Comparison of ENCODE assay signal across 8 mouse cellular contexts in genomic region chr4:47234667-47235267, GRCm38 (mm10). TPM values are rescaled to one million over a fixed set of nuclear protein-coding genes. Genes with fewer than 3 reads are reported as not detected.
DNase-seq lines count a peak whose midpoint lies in the region; ATAC-seq and TF ChIP-seq lines count a peak whose summit lies in the region.

No protein-coding gene starts in this region.

- H3K9ac ChIP-seq in heart, adult 2 months (ENCODE audit: low read depth, low read length): no peak overlapping the region
- H3K9ac ChIP-seq in kidney, embryonic 14.5 days (ENCODE audit: low read depth, low read length): no peak overlapping the region
- H3K9ac ChIP-seq in liver, adult 2 months (ENCODE audit: low read depth, low read length): no peak overlapping the region

- H3K4me3 ChIP-seq in heart, adult 2 months: no peak overlapping the region
- H3K4me3 ChIP-seq in kidney, embryonic 14.5 days (ENCODE audit: low read length): no peak overlapping the region
- H3K4me3 ChIP-seq in liver, adult 2 months (ENCODE audit: insufficient read depth, low read depth, low read length): no peak overlapping the region

- peak; percentile 30; the same call in 1 of the 2 replicates for ATAC-seq in kidney, embryonic 14.5 days (ENCODE audit: low FRiP score, low TSS enrichment)

- H3K9me3 ChIP-seq in kidney, embryonic 14.5 days (ENCODE audit: control insufficient read depth, low read length): no peaks in the 10 kb centered on the region

- no peak overlapping the region for H3K4me2 ChIP-seq in kidney, embryonic 14.5 days (replicated peaks; ENCODE audit: low read depth, low read length)

- 0 out of 2 replicates have a peak, but pooled peaks have one; percentile 31 for TF ChIP-seq EP300 in heart, adult 2 months (IDR thresholded peaks at IDR 0.05; ENCODE audit: insufficient read depth, low read depth, low read length)

- TF ChIP-seq POLR2A in heart, adult 2 months (IDR thresholded peaks at IDR 0.05; ENCODE audit: insufficient read depth, low read depth, low read length): peak; percentile 21; the same call in 1 of the 2 replicates
- TF ChIP-seq POLR2A in liver, adult 2 months (IDR thresholded peaks at IDR 0.05; ENCODE audit: extremely low read depth, insufficient read depth, low read length): no peak

- H3K27me3 ChIP-seq in heart, adult 2 months (ENCODE audit: control insufficient read depth, insufficient read depth, low read length): no peaks in the 10 kb centered on the region
- no peaks in the 10 kb centered on the region for H3K27me3 ChIP-seq in kidney, embryonic 14.5 days (ENCODE audit: control insufficient read depth, insufficient read depth, low read length)
- H3K27me3 ChIP-seq in liver, adult 2 months (ENCODE audit: control insufficient read depth, insufficient read depth, low read length): no peaks in the 10 kb centered on the region
- no peaks in the 10 kb centered on the region for H3K27me3 ChIP-seq in splenic B cell, adult 2 months (ENCODE audit: control insufficient read depth, insufficient read depth, low read length, poor library complexity, severe bottlenecking)

- peaks cover 25% of the 10 kb centered on the region for H3K4me1 ChIP-seq in heart, adult 2 months (ENCODE audit: control insufficient read depth, insufficient read depth, low read length)
- H3K4me1 ChIP-seq in kidney, embryonic 14.5 days (ENCODE audit: control insufficient read depth, insufficient read depth, low read length): no peaks in the 10 kb centered on the region; the same call in none of the 2 replicates
- H3K4me1 ChIP-seq in liver, adult 2 months (ENCODE audit: control insufficient read depth, insufficient read depth, low read length): peaks cover 6% of the 10 kb centered on the region

- intact Hi-C loops in heart, adult 2 months (cut with DNase I): loop anchor here (1.0 to 5.0 kb wide), 4 partner anchors 17 to 98 kb away; no protein-coding TSS in a partner anchor

- no peaks in the 10 kb centered on the region for H3K79me2 ChIP-seq in heart, adult 2 months (replicated peaks; ENCODE audit: control insufficient read depth, insufficient read depth, low read length)
- no peaks in the 10 kb centered on the region for H3K79me2 ChIP-seq in liver, adult 2 months (ENCODE audit: control insufficient read depth, insufficient read depth, low read length)

- peaks cover 2% of the 10 kb centered on the region; the same call in 1 of the 2 replicates for H3K36me3 ChIP-seq in heart, adult 2 months (ENCODE audit: control insufficient read depth, insufficient read depth, low read length)
- H3K36me3 ChIP-seq in kidney, embryonic 14.5 days (ENCODE audit: control insufficient read depth, insufficient read depth, low read length): no peaks in the 10 kb centered on the region
- no peaks in the 10 kb centered on the region for H3K36me3 ChIP-seq in liver, adult 2 months (ENCODE audit: control insufficient read depth, insufficient read depth, low read length)
- H3K36me3 ChIP-seq in splenic B cell, adult 2 months (ENCODE audit: control insufficient read depth, insufficient read depth, low read length, poor library complexity, severe bottlenecking): no peaks in the 10 kb centered on the region

- H3K27ac ChIP-seq in heart, adult 2 months: peak overlapping the region; percentile 71
- no peak overlapping the region for H3K27ac ChIP-seq in kidney, embryonic 14.5 days (ENCODE audit: low read depth, low read length)
- H3K27ac ChIP-seq in liver, adult 2 months (replicated peaks; ENCODE audit: insufficient read depth, low read depth, low read length): no peak overlapping the region

- DNase-seq in 416B (ENCODE audit: low read depth): peak; percentile 70
- DNase-seq in adrenal gland, adult 8-10 months: peak; percentile 91
- peak; percentile 35 for DNase-seq in embryo, embryonic 11.5 days (ENCODE audit: low read depth, low spot score)
- peak; percentile 87 to 88 for DNase-seq in heart, adult 2 months
- peak; percentile 67 for DNase-seq in liver, adult 2 months (ENCODE audit: extremely low read depth, low read depth, low spot score)
- peak; percentile 22 to 50 for DNase-seq in natural killer cell, adult 2 months (ENCODE audit: low spot score in 2 of 2)
- DNase-seq in splenic B cell, adult 2 months (ENCODE audit: low read depth, low spot score): peak; percentile 59

- 16% methylated on average over 17 of the region's 17 CpGs for WGBS in heart, adult 2 months
- 25% methylated on average over 17 of the region's 17 CpGs for WGBS in kidney, embryonic 14.5 days
- 13% methylated on average over 17 of the region's 17 CpGs for whole genome bisulfite sequencing in liver, adult 2 months

- TF ChIP-seq CTCF in heart, adult 2 months (IDR thresholded peaks at IDR 0.05): peak; percentile 97
- TF ChIP-seq CTCF in liver, adult 2 months (IDR thresholded peaks at IDR 0.05; ENCODE audit: low read depth, low read length): peak; percentile 92

RNA-seq across cellular contexts. Expression of gene Col15a1, which starts 26.8 kb away (rescaled TPM):
- 10 to 100 TPM in 3 of 4 experiments, 1 to 10 TPM in 1; 8.0 to 93.5 (median 30.0) TPM for total RNA-seq in adrenal gland, adult 8-10 months (2022)
- total RNA-seq in heart, adult 2 months (2021): 10 to 100 TPM; 36.9 to 86.4 TPM
- 97.6 and 161 TPM in 2 replicates for polyA plus RNA-seq in heart, adult 2 months (2012; rRNA removed)
- polyA plus RNA-seq in kidney, embryonic 14.5 days (2014; fragmentation: Nextera tagmentation; extraction: Ambion mirVana): 16.3 and 21.8 TPM in 2 replicates
- total RNA-seq in liver, adult 2 months (2014; rRNA removed): 1.7 and 4.9 TPM in 2 replicates
- 4.9 and 7.7 TPM in 2 replicates for polyA plus RNA-seq in liver, adult 2 months (2012; rRNA removed)

Comparison
In these comparisons a context has a peak if more than half of its experiments do, and no peak if none do; other contexts are left out.
1. DNase-seq: peak in every context shown above with its lines; median percentile 91 in adrenal gland, adult 8-10 months; 88 in heart, adult 2 months; 70 in 416B; 67 in liver, adult 2 months; 59 in splenic B cell, adult 2 months; 36 in natural killer cell, adult 2 months; 35 in embryo, embryonic 11.5 days.